Mouse (Mus musculus) stomach, embryonic 16.5 days (tissue): Measurements from ENCODE around the gene Crtc3. TPM values are rescaled to one million over a fixed set of nuclear protein-coding genes. Genes with fewer than 3 reads are reported as not detected.

Source experiments
- ATAC-seq: fragments of 200-750 bp; cut with Nextera tagmentation; 2 replicates; pipeline ENCODE4 v1.8.0; 2017; ENCODE audit warnings: moderate number of reproducible peaks, moderate TSS enrichment; ENCODE audit not compliant: insufficient read depth, low FRiP score
- H3K27ac ChIP-seq: fragments of 300-500 bp; sonication (generic); 2 replicates; pipeline ENCODE4 v1.5.1; 2014; ENCODE audit warnings: low read length
- H3K27me3 ChIP-seq: fragments of 300-500 bp; sonication (generic); 2 replicates; pipeline ENCODE4 v1.6.1; 2014; ENCODE audit warnings: low read length, control low read depth, mixed read lengths; ENCODE audit not compliant: control insufficient read depth, insufficient read depth
- H3K36me3 ChIP-seq: fragments of 300-500 bp; sonication (generic); 2 replicates; pipeline ENCODE4 v1.6.1; 2014; ENCODE audit warnings: low read length; ENCODE audit not compliant: control insufficient read depth, insufficient read depth
- H3K4me1 ChIP-seq: fragments of 300-500 bp; sonication (generic); 2 replicates; pipeline ENCODE4 v1.6.1; 2014; ENCODE audit warnings: low read length, control low read depth, mixed read lengths; ENCODE audit not compliant: control insufficient read depth, insufficient read depth
- H3K4me2 ChIP-seq: fragments of 300-500 bp; sonication (generic); 2 replicates; pipeline ENCODE4 v1.6.1; 2014; ENCODE audit warnings: low read depth, low read length, mixed read lengths
- H3K4me3 ChIP-seq: fragments of 300-500 bp; sonication (generic); replicated peaks from 2 replicates; pipeline ENCODE4 v1.5.1; 2014; ENCODE audit warnings: mild to moderate bottlenecking, low read length
- H3K9ac ChIP-seq: fragments of 300-500 bp; sonication (generic); 2 replicates; pipeline ENCODE4 v1.6.1; 2014; ENCODE audit warnings: low read length
- H3K9me3 ChIP-seq: fragments of 300-500 bp; sonication (generic); replicated peaks from 2 replicates; pipeline ENCODE4 v1.6.1; 2016; ENCODE audit warnings: low read length, control low read depth; ENCODE audit not compliant: control insufficient read depth
- WGBS: fragments of 180-500 bp; shearing (Covaris S2); extraction: QIAGEN DNeasy Blood & Tissue Kit; methylation state at CpG from one replicate; pipeline ENCODE4 v1.1.7; 2014; 5-methylcytosine and 5-hydroxymethylcytosine counted together
- polyA plus RNA-seq: library from polyadenylated mRNA; unstranded; fragments of >200 nt; fragmentation: Nextera tagmentation; extraction: Ambion mirVana; gene quantifications from 2 replicates; pipeline ENCODE4 v1.2.1, GENCODE M21; 2015

The Crtc3 gene
- polyA plus RNA-seq, 1 experiment from 2014 or later = 19.1 TPM

GRCm38 (mm10) chr7:80638460-80638859 lies 50.2 kb downstream of the Crtc3 start:
- no peak overlapping the region for H3K4me2 ChIP-seq
- H3K9me3 ChIP-seq = no peaks in the 10 kb centered on the region
- whole genome bisulfite sequencing = 75% methylated on average over 10 of the region's 10 CpGs
- H3K9ac ChIP-seq = no peak overlapping the region
- no peaks in the 10 kb centered on the region for H3K36me3 ChIP-seq
- H3K4me3 ChIP-seq = no peak overlapping the region
- no peaks in the 10 kb centered on the region for H3K27me3 ChIP-seq
- no peak overlapping the region for H3K27ac ChIP-seq
- peaks cover 39% of the 10 kb centered on the region for H3K4me1 ChIP-seq
- no peak for ATAC-seq

GRCm38 (mm10) chr7:80636953-80637800 lies 51.5 kb downstream of the Crtc3 start:
- Histone ChIP-seq H3K9ac (no peak overlapping the region), H3K27ac (no peak overlapping the region), H3K36me3 (no peaks in the 10 kb centered on the region), H3K27me3 (no peaks in the 10 kb centered on the region), H3K4me1 (peaks cover 31% of the 10 kb centered on the region), H3K4me2 (no peak overlapping the region), H3K9me3 (no peaks in the 10 kb centered on the region), H3K4me3 (no peak overlapping the region)
- ATAC-seq = no peak
- 54% methylated on average over 9 of the region's 9 CpGs for WGBS

- Histone ChIP-seq H3K4me2 (no peak overlapping the region), H3K27ac (no peak overlapping the region), H3K36me3 (no peaks in the 10 kb centered on the region), H3K4me1 (peaks cover 23% of the 10 kb centered on the region), H3K9ac (no peak overlapping the region), H3K4me3 (no peak overlapping the region), H3K27me3 (no peaks in the 10 kb centered on the region), H3K9me3 (no peaks in the 10 kb centered on the region)
- no peak for ATAC-seq
- 60% methylated on average over 17 of the region's 17 CpGs for WGBS
Measured at GRCm38 (mm10) chr7:80636288-80636952, 52.3 kb downstream of the Crtc3 start.

- H3K4me3 ChIP-seq = no peak overlapping the region
- H3K36me3 ChIP-seq = no peaks in the 10 kb centered on the region
- H3K4me2 ChIP-seq = no peak overlapping the region
- H3K9ac ChIP-seq = no peak overlapping the region
- H3K27me3 ChIP-seq = no peaks in the 10 kb centered on the region
- no peak overlapping the region for H3K27ac ChIP-seq
- H3K4me1 ChIP-seq = peaks cover 20% of the 10 kb centered on the region; the same call in 1 of the 2 replicates
- WGBS = 28% methylated on average over 5 of the region's 5 CpGs
- no peak for ATAC-seq
- no peaks in the 10 kb centered on the region for H3K9me3 ChIP-seq
Measured at GRCm38 (mm10) chr7:80635866-80636265, 52.8 kb downstream of the Crtc3 start.

GRCm38 (mm10) chr7:80634741-80635140 lies 53.9 kb downstream of the Crtc3 start:
- no peak overlapping the region for H3K4me3 ChIP-seq
- H3K27ac ChIP-seq = no peak overlapping the region
- H3K36me3 ChIP-seq = no peaks in the 10 kb centered on the region
- peaks cover 23% of the 10 kb centered on the region for H3K4me1 ChIP-seq
- no peaks in the 10 kb centered on the region for H3K27me3 ChIP-seq
- no peaks in the 10 kb centered on the region for H3K9me3 ChIP-seq
- no peak for ATAC-seq
- no peak overlapping the region for H3K9ac ChIP-seq
- WGBS = 67% methylated on average over 9 of the region's 9 CpGs
- no peak overlapping the region for H3K4me2 ChIP-seq

- WGBS = 94% methylated on average over 2 of the region's 2 CpGs
- Histone ChIP-seq H3K36me3 (no peaks in the 10 kb centered on the region), H3K9me3 (no peaks in the 10 kb centered on the region), H3K9ac (no peak overlapping the region), H3K4me1 (peaks cover 34% of the 10 kb centered on the region), H3K4me2 (no peak overlapping the region), H3K27me3 (no peaks in the 10 kb centered on the region), H3K4me3 (no peak overlapping the region), H3K27ac (no peak overlapping the region)
- ATAC-seq = no peak
Measured at GRCm38 (mm10) chr7:80633635-80634034, 55.0 kb downstream of the Crtc3 start.

- H3K4me3 ChIP-seq = no peak overlapping the region
- no peaks in the 10 kb centered on the region for H3K9me3 ChIP-seq
- ATAC-seq = no peak
- no peak overlapping the region for H3K27ac ChIP-seq
- H3K4me2 ChIP-seq = no peak overlapping the region
- no peaks in the 10 kb centered on the region for H3K27me3 ChIP-seq
- 74% methylated on average over 6 of the region's 6 CpGs for WGBS
- no peak overlapping the region for H3K9ac ChIP-seq
- peaks cover 35% of the 10 kb centered on the region for H3K4me1 ChIP-seq
- no peaks in the 10 kb centered on the region for H3K36me3 ChIP-seq
Measured at GRCm38 (mm10) chr7:80631993-80632392, 56.7 kb downstream of the Crtc3 start.

- Histone ChIP-seq H3K4me2 (no peak overlapping the region), H3K36me3 (no peaks in the 10 kb centered on the region), H3K27me3 (no peaks in the 10 kb centered on the region), H3K9me3 (no peaks in the 10 kb centered on the region), H3K4me3 (no peak overlapping the region), H3K27ac (no peak overlapping the region), H3K4me1 (peaks cover 29% of the 10 kb centered on the region), H3K9ac (no peak overlapping the region)
- 74% methylated on average over 3 of the region's 3 CpGs for WGBS
- ATAC-seq = no peak
Measured at GRCm38 (mm10) chr7:80631405-80631804, 57.3 kb downstream of the Crtc3 start.

- Histone ChIP-seq H3K4me1 (peaks cover 19% of the 10 kb centered on the region), H3K9ac (peak overlapping the region; percentile 24; the same call in 1 of the 2 replicates), H3K4me2 (peak overlapping the region; percentile 7; the same call in 1 of the 2 replicates), H3K9me3 (no peaks in the 10 kb centered on the region), H3K36me3 (no peaks in the 10 kb centered on the region), H3K27ac (peak overlapping the region; percentile 69), H3K27me3 (no peaks in the 10 kb centered on the region), H3K4me3 (no peak overlapping the region)
- ATAC-seq = no peak
- WGBS = 38% methylated on average over 12 of the region's 12 CpGs
Measured at GRCm38 (mm10) chr7:80629369-80629768, 59.3 kb downstream of the Crtc3 start.
